ENCODE assay signal across 8 mouse cellular contexts in genomic region chr12:88405113-88405512, GRCm38 (mm10). TPM values are rescaled to one million over a fixed set of nuclear protein-coding genes. Genes with fewer than 3 reads are reported as not detected.
DNase-seq lines count a peak whose midpoint lies in the region; ATAC-seq and TF ChIP-seq lines count a peak whose summit lies in the region.

No protein-coding gene starts in this region.

- no peaks in the 10 kb centered on the region for H3K36me3 ChIP-seq in midbrain, embryonic 15.5 days (replicated peaks)
- H3K36me3 ChIP-seq in thymus, adult 2 months (ENCODE audit: control insufficient read depth, insufficient read depth, low read length): no peaks in the 10 kb centered on the region

- WGBS in midbrain, embryonic 15.5 days: 34% methylated on average over 2 of the region's 2 CpGs
- 22% methylated on average over 2 of the region's 2 CpGs for WGBS in thymus, adult 2 months

- no peaks in the 10 kb centered on the region for H3K9me3 ChIP-seq in midbrain, embryonic 15.5 days

- H3K27ac ChIP-seq in midbrain, embryonic 15.5 days: no peak overlapping the region
- no peak overlapping the region for H3K27ac ChIP-seq in thymus, adult 2 months (ENCODE audit: control insufficient read depth, insufficient read depth, low read length)

- intact Hi-C loops in left cerebral cortex, postnatal 25 days (cut with DNase I): loop anchor here (2.0 to 10.0 kb wide), 5 partner anchors 176 to 990 kb away; no protein-coding TSS in a partner anchor

- H3K4me1 ChIP-seq in midbrain, embryonic 15.5 days: no peaks in the 10 kb centered on the region
- peaks cover 9% of the 10 kb centered on the region for H3K4me1 ChIP-seq in thymus, adult 2 months (replicated peaks; ENCODE audit: control insufficient read depth, insufficient read depth, low read length)

- no peak for TF ChIP-seq CTCF in thymus, adult 2 months (IDR thresholded peaks at IDR 0.05; ENCODE audit: borderline replicate concordance, control insufficient read depth, extremely low read depth, insufficient read depth, low read length, poor library complexity)

- no peak for TF ChIP-seq POLR2A in thymus, adult 2 months (IDR thresholded peaks at IDR 0.05; ENCODE audit: control insufficient read depth, extremely low read depth, insufficient read depth, low read length, poor library complexity)

- no peak overlapping the region for H3K4me3 ChIP-seq in midbrain, embryonic 15.5 days
- no peak overlapping the region for H3K4me3 ChIP-seq in thymus, adult 2 months (ENCODE audit: control insufficient read depth, insufficient read depth, low read length)

- DNase-seq in 3T3-L1 (ENCODE audit: low read depth, low spot score) (peak; percentile 65), R1 (ENCODE audit: low read depth, low spot score) (peak; percentile 61)
- peak; percentile 52 to 61 for DNase-seq in cerebellum, postnatal 36 days
- DNase-seq in gastrocnemius, adult 8-10 months (ENCODE audit: low spot score in 2 of 2): peak; percentile 33 to 39
- DNase-seq in kidney, adult 18-20 months: peak; percentile 76
- DNase-seq in left cerebral cortex, postnatal 25 days (ENCODE audit: low spot score in 2 of 2): peak; percentile 74 to 80
- peak; percentile 61 for DNase-seq in thymus, adult 2 months

- no peak overlapping the region for H3K4me2 ChIP-seq in midbrain, embryonic 15.5 days

- no peaks in the 10 kb centered on the region for H3K27me3 ChIP-seq in midbrain, embryonic 15.5 days (replicated peaks)
- H3K27me3 ChIP-seq in thymus, adult 2 months (ENCODE audit: control insufficient read depth, insufficient read depth, low read length): no peaks in the 10 kb centered on the region

- H3K9ac ChIP-seq in midbrain, embryonic 15.5 days: no peak overlapping the region

- ATAC-seq in midbrain, embryonic 15.5 days (replicated peaks): peak; percentile 50

RNA-seq across cellular contexts. Expression of gene Adck1, which starts 44.8 kb away (rescaled TPM):
- total RNA-seq in gastrocnemius, adult 8-10 months (2022): 10 to 100 TPM; 14.5 to 18.0 (median 15.9) TPM
- 10 to 100 TPM; 28.6 to 32.9 TPM for total RNA-seq in left cerebral cortex, postnatal 25 days (2021)
- 38.8 and 43.3 TPM in 2 replicates for polyA plus RNA-seq in midbrain, embryonic 15.5 days (2015; fragmentation: Nextera tagmentation; extraction: Ambion mirVana)
- 24.9 and 29.0 TPM in 2 replicates for polyA plus RNA-seq in thymus, adult 2 months (2012; rRNA removed)
